Mouse (Mus musculus) bone marrow, adult 2 months (tissue): ENCODE measurements around the gene Nup62.

Source experiments
- CTCF ChIP-seq: fragments of 200-500 bp; IDR thresholded peaks from 2 replicates; pipeline ENCODE4 v1.5.1; 2011; ENCODE audit warnings: low read length, control low read depth; ENCODE audit not compliant: control insufficient read depth, insufficient read depth
- POLR2A ChIP-seq: fragments of 200-500 bp; IDR thresholded peaks from 2 replicates; pipeline ENCODE4 v1.6.1; 2011; ENCODE audit warnings: low read depth, mild to moderate bottlenecking, control low read depth, low read length, borderline replicate concordance; ENCODE audit not compliant: control insufficient read depth

- TF ChIP-seq CTCF = no peak
- no peak for TF ChIP-seq POLR2A
These were observed 37.2 kb downstream of the Nup62 start for GRCm38 (mm10) chr7:44853065-44853464.
